Mouse (Mus musculus) thymus, adult 2 months (tissue): ENCODE measurements at regions not wholly inside any gene's neighbourhood (a gene's known extent, or its start where the extent isn't known, plus 50 kb on each side); places are given as distances from the start of the nearest gene placed in this dataset.

Source experiments
- CTCF ChIP-seq: fragments of 200-500 bp; IDR thresholded peaks from 2 replicates; pipeline ENCODE4 v1.5.1; 2012; ENCODE audit warnings: mild to moderate bottlenecking, control low read depth, low read length, moderate library complexity, borderline replicate concordance; ENCODE audit not compliant: control insufficient read depth, poor library complexity, insufficient read depth; ENCODE audit errors: extremely low read depth
- POLR2A ChIP-seq: fragments of 200-500 bp; IDR thresholded peaks from 2 replicates; pipeline ENCODE4 v1.6.1; 2012; ENCODE audit warnings: mild to moderate bottlenecking, low read length, control low read depth, moderate library complexity; ENCODE audit not compliant: control insufficient read depth, poor library complexity, insufficient read depth; ENCODE audit errors: extremely low read depth

- TF ChIP-seq CTCF (no peak), POLR2A (no peak)
Observed at GRCm38 (mm10) chr14:24876508-24876907, 389.6 kb downstream of the Rps24 start.
